Mouse (Mus musculus): ENCODE data around the gene Prkag2.

Gene Prkag2

DNA sequence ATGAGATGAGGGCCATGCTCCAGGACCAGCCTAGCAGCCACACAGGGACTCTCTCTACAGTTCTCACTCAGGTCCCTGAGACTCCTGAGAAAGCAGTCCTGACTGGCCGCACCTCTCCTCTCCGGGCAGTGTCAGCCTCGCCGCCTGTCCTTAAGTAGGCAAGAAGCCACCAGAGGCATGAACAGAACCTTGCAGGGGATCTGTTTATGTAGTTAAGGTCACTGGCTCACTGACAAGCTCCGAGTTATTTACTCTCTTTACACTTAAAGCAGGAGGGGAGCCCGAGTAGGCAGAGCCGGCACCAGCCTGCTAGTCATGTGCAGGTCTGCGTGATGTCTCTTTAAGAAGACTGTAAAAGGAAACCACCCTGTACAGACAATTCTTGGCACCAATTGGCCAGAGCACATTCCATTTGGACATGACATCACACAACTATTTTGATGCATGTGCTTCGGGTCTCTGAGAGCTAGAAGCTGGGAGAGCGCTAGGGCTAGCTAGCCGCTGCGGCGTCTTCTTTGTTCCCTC lies 104.8 kb downstream of the Prkag2 start:
- in situ Hi-C loops (cut with MboI), result no loop called here

GRCm38 (mm10) chr5:24993190-24993589 lies 107.3 kb downstream of the Prkag2 start:
- in situ Hi-C loops (cut with MboI), result no loop called here

DNA sequence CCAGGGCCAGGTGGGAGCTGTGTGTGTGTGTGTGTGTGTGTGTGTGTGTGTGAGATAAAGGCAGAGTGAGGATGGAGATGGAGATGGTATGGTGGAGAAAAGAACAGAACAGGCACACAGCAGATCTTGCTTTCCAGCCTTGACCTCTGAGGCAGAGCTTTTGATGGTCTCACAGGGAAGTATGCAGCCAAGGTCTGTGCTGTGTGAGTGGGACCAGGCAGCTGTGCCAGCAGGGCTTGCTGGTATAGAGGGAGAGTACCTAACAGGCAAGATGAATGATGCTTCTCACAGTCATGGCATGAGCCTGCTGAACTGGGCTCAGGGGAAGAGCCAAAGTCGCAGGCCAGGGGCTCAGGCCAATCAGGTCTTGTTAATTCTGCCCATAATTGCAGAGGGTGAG lies 108.9 kb downstream of the Prkag2 start:
- in situ Hi-C loops (cut with MboI), result no loop called here

DNA sequence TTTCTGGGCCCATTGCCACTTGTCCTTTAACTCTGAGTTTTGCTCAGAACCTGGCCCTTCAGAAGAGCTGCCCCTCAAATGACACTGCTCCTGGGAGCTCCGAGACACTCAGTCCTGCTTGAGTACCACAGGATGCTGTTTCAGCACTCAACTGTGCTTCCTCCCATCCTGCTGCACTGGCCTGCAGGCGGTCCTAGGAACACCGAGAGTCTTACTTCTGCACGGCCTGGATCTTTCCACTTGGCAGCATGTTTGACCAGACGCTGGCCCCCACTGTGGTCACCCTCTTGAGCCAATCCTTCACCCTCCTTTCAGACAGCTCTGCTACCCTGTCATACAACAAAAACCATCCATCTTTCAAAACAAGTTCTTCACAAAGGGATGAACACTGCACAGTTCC lies 110.0 kb downstream of the Prkag2 start:
- in situ Hi-C loops (cut with MboI), result no loop called here

DNA sequence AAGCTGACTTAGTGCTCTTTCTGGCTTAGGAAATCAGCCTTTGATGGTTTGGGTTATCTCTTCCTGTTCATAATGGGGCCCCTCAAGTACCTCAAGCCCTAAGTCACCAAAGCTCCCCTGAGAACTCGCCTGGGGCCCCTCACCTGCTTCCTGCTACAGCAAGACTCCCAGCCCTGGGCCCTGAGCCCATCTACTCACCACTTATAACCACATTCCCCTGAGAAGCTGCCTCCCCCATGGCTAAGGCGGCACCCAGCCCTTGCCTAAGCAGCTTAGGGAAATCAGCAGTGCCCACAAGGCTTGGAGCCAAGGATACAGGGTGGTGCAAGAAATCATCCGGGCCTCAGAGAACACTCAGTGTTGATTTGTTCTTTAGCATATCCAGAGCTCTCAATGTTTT lies 110.8 kb downstream of the Prkag2 start:
- in situ Hi-C loops (cut with MboI), result no loop called here

DNA sequence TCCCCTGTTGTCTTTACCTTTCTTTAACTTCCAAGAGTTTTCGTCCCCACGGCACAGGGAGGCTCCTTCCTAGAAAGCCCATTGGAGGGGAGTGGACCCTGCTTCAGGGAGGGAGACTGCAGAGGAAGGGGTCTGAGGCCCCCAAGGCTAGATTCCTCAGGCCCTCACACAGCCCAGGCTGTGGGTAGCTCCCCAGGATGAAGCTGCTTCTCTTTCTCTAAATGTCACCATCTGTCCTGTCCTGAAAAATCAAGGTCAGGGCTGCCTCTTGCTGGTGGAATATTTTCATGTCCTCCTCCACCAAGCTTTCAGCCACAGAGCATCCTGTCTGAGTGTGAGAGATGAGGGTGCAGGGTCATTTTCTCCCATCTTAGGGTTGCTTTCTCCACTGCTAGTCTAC lies 113.5 kb downstream of the Prkag2 start:
- in situ Hi-C loops (cut with MboI), result no loop called here

- in situ Hi-C loops (cut with MboI), result no loop called here
These were observed 114.1 kb downstream of the Prkag2 start for GRCm38 (mm10) chr5:24986204-24986940.

- in situ Hi-C loops (cut with MboI), result no loop called here
These were observed 114.8 kb downstream of the Prkag2 start for GRCm38 (mm10) chr5:24985434-24986176.

DNA sequence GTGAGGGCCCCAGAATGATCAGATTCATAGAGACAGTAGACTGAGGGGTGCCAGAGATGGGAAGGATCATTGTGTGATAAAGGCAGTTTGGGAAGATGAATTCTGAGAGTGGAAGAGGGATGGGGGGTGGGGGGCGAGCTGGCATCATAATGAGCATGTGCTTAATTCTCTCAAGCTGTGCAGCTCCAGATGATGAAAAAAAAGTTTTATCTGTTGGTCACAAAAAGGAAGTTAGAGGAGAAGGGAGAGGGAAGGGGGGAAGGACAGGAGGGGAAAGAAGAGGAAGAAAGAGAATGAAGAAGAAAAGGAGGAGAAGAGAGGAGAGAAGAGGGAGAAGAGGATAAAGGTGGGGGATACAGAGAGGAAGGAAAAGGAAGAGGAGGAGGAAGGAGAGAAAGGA lies 116.3 kb downstream of the Prkag2 start:
- in situ Hi-C loops (cut with MboI), result no loop called here

DNA sequence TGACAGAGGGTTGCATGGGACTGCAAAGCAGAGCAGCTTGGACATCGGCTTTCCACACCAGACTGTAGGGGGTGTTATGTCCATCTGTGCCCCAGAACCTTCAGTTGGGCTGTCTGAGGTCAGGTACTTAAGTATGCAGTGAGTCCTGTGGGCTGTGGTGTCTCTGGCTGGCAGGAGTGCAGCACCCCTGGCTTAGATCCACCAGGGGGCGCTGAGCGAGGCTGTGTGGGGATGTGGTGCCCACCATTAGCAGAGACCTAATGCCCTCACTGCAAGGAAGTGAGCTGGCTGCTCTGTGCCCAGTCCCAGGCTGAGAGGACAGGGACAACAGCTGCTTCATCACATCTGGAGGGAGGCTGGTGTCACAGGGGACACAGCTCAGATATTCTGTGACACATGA lies 116.9 kb downstream of the Prkag2 start:
- in situ Hi-C loops (cut with MboI), result no loop called here

- in situ Hi-C loops (cut with MboI), result no loop called here
These were observed 118.2 kb downstream of the Prkag2 start for GRCm38 (mm10) chr5:24982258-24982657.

DNA sequence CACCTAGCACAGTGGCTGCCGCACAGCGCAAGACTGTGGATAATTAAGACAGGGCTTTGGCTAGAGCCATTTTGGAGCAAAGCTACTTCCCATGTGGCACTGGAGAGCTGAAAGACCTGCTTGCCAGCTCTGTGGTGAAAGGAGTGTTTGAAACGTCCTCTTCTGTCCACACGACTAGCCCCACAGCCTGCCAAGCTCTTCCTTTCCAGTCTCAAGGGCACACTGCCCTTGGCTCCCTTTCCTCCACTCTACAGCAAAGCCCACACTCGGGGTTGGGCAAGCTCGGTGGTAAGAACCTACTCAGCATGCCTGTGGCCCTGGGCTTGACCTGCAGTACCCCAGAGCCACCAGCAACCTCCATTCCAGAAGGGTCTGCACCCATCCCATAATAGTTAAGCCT lies 118.7 kb downstream of the Prkag2 start:
- in situ Hi-C loops (cut with MboI), result no loop called here

GRCm38 (mm10) chr5:24979968-24980345 lies 120.5 kb downstream of the Prkag2 start:
- in situ Hi-C loops (cut with MboI), result no loop called here

DNA sequence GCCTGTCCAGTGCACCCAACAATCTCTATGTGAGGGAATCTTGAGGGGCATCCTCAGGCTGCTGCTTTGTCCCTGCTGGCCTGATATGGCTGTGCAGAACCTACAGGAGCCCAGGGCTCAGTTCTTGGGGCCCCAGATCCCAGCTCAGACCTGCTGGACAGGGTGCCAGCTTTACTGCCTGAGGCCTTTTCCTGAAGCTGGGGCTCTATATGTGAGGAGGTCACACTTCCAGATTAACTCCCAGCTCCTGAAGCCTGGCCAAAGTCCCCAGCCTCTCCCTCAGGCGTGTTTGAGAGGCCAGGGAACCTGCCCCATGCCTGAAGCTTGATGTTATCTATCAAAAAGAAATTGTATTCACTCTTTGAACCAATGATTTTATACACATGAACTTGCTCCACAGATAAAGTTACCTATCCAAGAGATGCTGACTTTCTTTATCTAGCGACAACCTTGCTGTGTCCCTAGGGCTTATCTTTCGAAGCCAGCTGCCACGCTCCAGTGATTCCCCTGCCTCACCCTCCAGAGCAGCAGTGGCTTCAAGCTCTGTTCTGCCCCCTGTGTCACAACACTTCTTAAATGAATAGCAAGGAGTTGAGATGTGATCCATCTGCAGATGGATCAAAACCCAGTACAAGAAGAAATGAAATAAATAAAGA lies 121.0 kb downstream of the Prkag2 start:
- in situ Hi-C loops (cut with MboI), result no loop called here

DNA sequence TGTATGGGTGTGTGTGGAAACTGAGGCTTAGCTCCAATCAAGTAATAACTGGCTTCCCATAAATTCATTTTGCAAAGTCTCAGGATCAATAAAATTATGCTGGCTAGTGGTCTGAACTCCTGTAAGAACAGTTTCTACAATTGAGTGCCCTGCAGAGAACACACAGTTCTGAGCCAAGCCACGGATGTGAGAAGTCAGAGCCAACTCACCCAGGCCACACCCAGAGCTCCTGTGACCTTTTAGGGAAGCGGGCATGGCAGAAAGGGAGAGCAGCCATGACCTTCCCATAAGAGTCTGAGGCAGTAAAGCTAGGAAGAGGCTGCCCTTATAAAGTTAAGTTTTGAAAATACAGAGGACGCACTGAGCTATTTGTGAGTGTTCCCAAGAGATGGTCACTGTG lies 123.5 kb downstream of the Prkag2 start:
- in situ Hi-C loops (cut with MboI), result no loop called here

DNA sequence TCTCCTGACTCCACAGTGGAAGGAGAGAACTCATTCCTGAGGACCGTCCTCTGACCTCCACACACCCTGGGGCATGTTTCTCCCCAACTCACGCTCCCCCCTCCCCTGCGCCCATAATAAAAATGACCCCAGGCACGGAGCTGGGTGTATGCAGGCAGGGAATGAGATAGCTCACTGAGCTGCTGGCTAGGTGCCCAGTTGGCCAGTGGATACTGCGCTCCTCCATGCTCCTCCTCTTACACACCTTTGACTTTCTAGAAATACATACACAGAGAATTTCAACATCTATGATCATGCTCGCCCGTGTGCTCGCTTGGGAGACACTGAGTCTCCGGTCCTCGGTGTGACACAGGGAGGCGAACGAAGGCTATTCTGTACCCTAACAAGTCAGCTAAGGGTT lies 124.2 kb downstream of the Prkag2 start:
- in situ Hi-C loops (cut with MboI), result no loop called here

- in situ Hi-C loops (cut with MboI), result no loop called here
These were observed 125.3 kb downstream of the Prkag2 start for GRCm38 (mm10) chr5:24975100-24975499.

- in situ Hi-C loops (cut with MboI), result no loop called here
These were observed 126.7 kb downstream of the Prkag2 start for GRCm38 (mm10) chr5:24973672-24974225.

DNA sequence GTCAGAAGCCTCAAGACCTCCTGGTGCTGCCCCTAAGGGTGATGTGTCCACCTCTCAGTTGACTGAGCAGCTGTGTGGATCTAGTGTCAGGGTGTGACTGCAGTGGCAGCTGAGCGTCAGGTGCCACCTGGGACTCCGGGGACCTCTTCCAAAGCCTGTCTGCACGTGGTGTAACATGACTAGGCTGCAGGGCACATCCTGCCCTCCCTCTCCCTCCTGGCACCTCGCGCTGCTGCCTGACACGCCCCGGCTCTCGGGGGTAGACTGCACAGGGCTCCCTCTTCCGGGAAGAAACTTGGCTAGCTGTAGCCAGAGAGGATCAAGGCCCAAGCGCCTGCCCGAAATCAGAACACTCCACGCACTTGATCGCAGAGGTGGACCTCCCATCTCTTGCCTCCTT lies 127.2 kb downstream of the Prkag2 start:
- in situ Hi-C loops (cut with MboI), result no loop called here

DNA sequence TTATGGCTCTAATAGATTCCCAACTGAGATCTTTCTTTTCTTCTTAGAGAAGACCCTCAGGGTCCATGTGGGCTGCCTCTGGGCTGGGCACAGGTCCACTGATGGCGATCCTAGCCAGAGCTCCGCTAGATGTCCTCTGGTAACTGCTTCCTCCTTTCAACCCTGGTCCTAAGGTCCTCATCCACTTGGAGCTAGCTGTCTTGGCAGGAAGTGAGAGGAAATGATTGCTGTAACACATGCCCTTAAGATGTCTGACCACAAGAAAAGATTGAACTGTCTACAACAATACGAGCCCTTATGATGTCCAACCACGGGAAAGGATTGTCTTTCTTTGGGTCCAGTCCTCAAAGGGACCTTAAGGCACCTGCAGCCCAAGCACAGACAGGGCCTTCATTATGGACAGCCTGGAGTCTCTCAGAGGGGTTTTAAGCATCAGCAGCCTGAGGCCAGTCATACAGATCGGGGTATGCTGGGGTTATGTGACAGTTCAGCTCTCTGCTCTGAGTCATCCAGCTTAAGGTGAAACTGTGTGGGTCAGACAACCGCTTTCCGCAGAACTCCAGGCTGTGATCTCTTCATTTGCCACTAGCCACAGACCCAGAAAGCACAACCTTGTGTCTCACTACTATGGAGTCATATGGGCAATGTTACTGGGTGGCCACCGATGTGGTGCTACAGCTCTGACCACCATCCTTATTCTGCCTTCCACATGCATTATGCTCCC lies 129.7 kb downstream of the Prkag2 start:
- in situ Hi-C loops (cut with MboI), result no loop called here

DNA sequence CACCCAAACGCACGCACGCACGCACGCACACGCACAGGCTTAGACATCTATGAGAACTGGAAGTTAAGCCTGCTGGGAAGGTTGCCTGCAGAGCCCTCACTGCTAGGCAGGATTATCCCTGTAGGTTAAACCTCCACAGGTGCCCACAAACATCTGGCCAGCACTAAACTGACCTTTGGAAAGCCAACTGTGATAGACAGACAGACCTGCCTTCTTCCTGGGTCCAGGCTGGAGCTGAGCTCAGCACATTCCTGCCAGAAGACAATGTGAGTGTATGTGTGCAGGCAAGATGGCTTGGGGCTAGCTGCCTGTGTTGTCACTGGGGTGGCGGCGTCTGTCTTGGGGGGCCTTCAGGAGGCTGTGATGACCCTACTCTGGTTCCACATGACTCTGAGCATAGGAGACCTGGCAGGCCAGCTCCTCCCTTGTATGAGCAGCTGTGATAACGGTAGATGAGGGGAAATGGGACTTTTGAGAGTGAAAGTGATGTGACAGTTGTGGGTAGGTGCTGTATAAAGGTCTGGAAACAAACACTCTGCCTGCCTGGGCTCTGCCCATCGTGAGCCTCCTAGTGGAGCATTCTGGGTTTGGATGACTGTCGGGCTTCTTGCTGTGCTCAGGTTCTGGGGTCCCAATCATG lies 131.1 kb downstream of the Prkag2 start:
- in situ Hi-C loops (cut with MboI), result no loop called here

Data from mature B cell (primary cell).